Mouse (Mus musculus): ENCODE measurements at regions not wholly inside any gene's neighbourhood (a gene's known extent, or its start where the extent isn't known, plus 50 kb on each side); places are given as distances from the start of the nearest gene placed in this dataset.
"Not testable (repeated sequence)": the region's sequence is repeated elsewhere in the genome, so short reads cannot be mapped to it uniquely, and the experiment has no call there.

GRCm38 (mm10) chr4:131432591-131433177 lies 405.4 kb downstream of the Ptpru start:
- WGBS, result 66% methylated on average over 13 of the region's 13 CpGs
- H3K4me1 ChIP-seq (ENCODE audit: control insufficient read depth, insufficient read depth, low read length), result peaks cover 6% of the 10 kb centered on the region; the same call in 1 of the 2 replicates
- H3K27me3 ChIP-seq (ENCODE audit: control insufficient read depth, insufficient read depth, low read length), result no peaks in the 10 kb centered on the region
- no peak overlapping the region for H3K27ac ChIP-seq (ENCODE audit: insufficient read depth, low read length)
- no peak for TF ChIP-seq POLR2A (IDR thresholded peaks at IDR 0.05; ENCODE audit: borderline replicate concordance, insufficient read depth, low read length)
- TF ChIP-seq CTCF (IDR thresholded peaks at IDR 0.05; ENCODE audit: borderline replicate concordance, insufficient read depth, low read depth, low read length), result no peak
- no peak overlapping the region for H3K4me3 ChIP-seq (replicated peaks; ENCODE audit: insufficient read depth, low read depth, low read length)
- DNase-seq, result no peak

GRCm38 (mm10) chr4:131435222-131435621 lies 402.9 kb downstream of the Ptpru start:
- TF ChIP-seq POLR2A (IDR thresholded peaks at IDR 0.05; ENCODE audit: borderline replicate concordance, insufficient read depth, low read length), result no peak
- no peak for TF ChIP-seq CTCF (IDR thresholded peaks at IDR 0.05; ENCODE audit: borderline replicate concordance, insufficient read depth, low read depth, low read length)
- Histone ChIP-seq H3K27ac (ENCODE audit: insufficient read depth, low read length) (no peak overlapping the region), H3K4me1 (ENCODE audit: control insufficient read depth, insufficient read depth, low read length) (no peaks in the 10 kb centered on the region; the same call in 1 of the 2 replicates), H3K27me3 (ENCODE audit: control insufficient read depth, insufficient read depth, low read length) (no peaks in the 10 kb centered on the region), H3K4me3 (replicated peaks; ENCODE audit: insufficient read depth, low read depth, low read length) (no peak overlapping the region)
- no peak for DNase-seq
- 80% methylated on average over 12 of the region's 12 CpGs for WGBS

- 94% methylated on average over 2 of the region's 2 CpGs for WGBS
- Histone ChIP-seq H3K27ac (ENCODE audit: insufficient read depth, low read length) (no peak overlapping the region), H3K27me3 (ENCODE audit: control insufficient read depth, insufficient read depth, low read length) (no peaks in the 10 kb centered on the region), H3K4me1 (ENCODE audit: control insufficient read depth, insufficient read depth, low read length) (no peaks in the 10 kb centered on the region), H3K4me3 (replicated peaks; ENCODE audit: insufficient read depth, low read depth, low read length) (no peak overlapping the region)
- no peak for DNase-seq
- TF ChIP-seq POLR2A (IDR thresholded peaks at IDR 0.05; ENCODE audit: borderline replicate concordance, insufficient read depth, low read length), result no peak
- TF ChIP-seq CTCF (IDR thresholded peaks at IDR 0.05; ENCODE audit: borderline replicate concordance, insufficient read depth, low read depth, low read length), result no peak
Observed at GRCm38 (mm10) chr4:131438403-131438802, 399.7 kb downstream of the Ptpru start.

- H3K27ac ChIP-seq (ENCODE audit: insufficient read depth, low read length), result no peak overlapping the region
- no peak overlapping the region for H3K4me3 ChIP-seq (replicated peaks; ENCODE audit: insufficient read depth, low read depth, low read length)
- H3K4me1 ChIP-seq (ENCODE audit: control insufficient read depth, insufficient read depth, low read length), result no peaks in the 10 kb centered on the region
- TF ChIP-seq POLR2A (IDR thresholded peaks at IDR 0.05; ENCODE audit: borderline replicate concordance, insufficient read depth, low read length), result no peak
- TF ChIP-seq CTCF (IDR thresholded peaks at IDR 0.05; ENCODE audit: borderline replicate concordance, insufficient read depth, low read depth, low read length), result no peak
- DNase-seq, result no peak
- whole genome bisulfite sequencing, result 59% methylated on average over 2 of the region's 2 CpGs
- no peaks in the 10 kb centered on the region for H3K27me3 ChIP-seq (ENCODE audit: control insufficient read depth, insufficient read depth, low read length)
Observed at GRCm38 (mm10) chr4:131438883-131439282, 399.2 kb downstream of the Ptpru start.

- no peak overlapping the region for H3K27ac ChIP-seq (ENCODE audit: insufficient read depth, low read length)
- H3K4me1 ChIP-seq (ENCODE audit: control insufficient read depth, insufficient read depth, low read length), result no peaks in the 10 kb centered on the region
- DNase-seq, result no peak
- H3K27me3 ChIP-seq (ENCODE audit: control insufficient read depth, insufficient read depth, low read length), result no peaks in the 10 kb centered on the region
- no peak overlapping the region for H3K4me3 ChIP-seq (replicated peaks; ENCODE audit: insufficient read depth, low read depth, low read length)
- WGBS, result 68% methylated on average over 3 of the region's 3 CpGs
- TF ChIP-seq POLR2A (IDR thresholded peaks at IDR 0.05; ENCODE audit: borderline replicate concordance, insufficient read depth, low read length) (no peak), CTCF (IDR thresholded peaks at IDR 0.05; ENCODE audit: borderline replicate concordance, insufficient read depth, low read depth, low read length) (no peak)
Observed at GRCm38 (mm10) chr4:131440845-131441244, 397.2 kb downstream of the Ptpru start.

- TF ChIP-seq POLR2A (IDR thresholded peaks at IDR 0.05; ENCODE audit: borderline replicate concordance, insufficient read depth, low read length) (no peak), CTCF (IDR thresholded peaks at IDR 0.05; ENCODE audit: borderline replicate concordance, insufficient read depth, low read depth, low read length) (no peak)
- Histone ChIP-seq H3K4me1 (ENCODE audit: control insufficient read depth, insufficient read depth, low read length) (no peaks in the 10 kb centered on the region), H3K27me3 (ENCODE audit: control insufficient read depth, insufficient read depth, low read length) (no peaks in the 10 kb centered on the region), H3K27ac (ENCODE audit: insufficient read depth, low read length) (no peak overlapping the region), H3K4me3 (replicated peaks; ENCODE audit: insufficient read depth, low read depth, low read length) (no peak overlapping the region)
- no peak for DNase-seq
- 62% methylated on average over 2 of the region's 2 CpGs for WGBS
Observed at GRCm38 (mm10) chr4:131443518-131443917, 394.6 kb downstream of the Ptpru start.

- not testable (repeated sequence) for DNase-seq; H3K27me3 ChIP-seq (ENCODE audit: control insufficient read depth, insufficient read depth, low read length); H3K4me3 ChIP-seq (replicated peaks; ENCODE audit: insufficient read depth, low read depth, low read length); H3K27ac ChIP-seq (ENCODE audit: insufficient read depth, low read length); H3K4me1 ChIP-seq (ENCODE audit: control insufficient read depth, insufficient read depth, low read length)
- 79% methylated on average over 1 of the region's 1 CpGs for WGBS
Observed at GRCm38 (mm10) chr4:131450296-131450695, 387.8 kb downstream of the Ptpru start.

- WGBS, result 85% methylated on average over 7 of the region's 7 CpGs
- TF ChIP-seq POLR2A (IDR thresholded peaks at IDR 0.05; ENCODE audit: borderline replicate concordance, insufficient read depth, low read length), result no peak
- no peak for TF ChIP-seq CTCF (IDR thresholded peaks at IDR 0.05; ENCODE audit: borderline replicate concordance, insufficient read depth, low read depth, low read length)
- Histone ChIP-seq H3K4me1 (ENCODE audit: control insufficient read depth, insufficient read depth, low read length) (no peaks in the 10 kb centered on the region; the same call in 1 of the 2 replicates), H3K27me3 (ENCODE audit: control insufficient read depth, insufficient read depth, low read length) (no peaks in the 10 kb centered on the region), H3K4me3 (replicated peaks; ENCODE audit: insufficient read depth, low read depth, low read length) (no peak overlapping the region), H3K27ac (ENCODE audit: insufficient read depth, low read length) (no peak overlapping the region)
- DNase-seq, result no peak
Observed at GRCm38 (mm10) chr4:131457551-131457950, 380.5 kb downstream of the Ptpru start.

Data from cerebellum, adult 2 months (tissue).